Mouse (Mus musculus) embryonic facial prominence, embryonic 15.5 days (tissue): ENCODE data around the gene Gm28043. TPM values are rescaled to one million over a fixed set of nuclear protein-coding genes. Genes with fewer than 3 reads are reported as not detected.
A peak's percentile ranks its signal among the peaks of the same experiment; 100 is the strongest.

Source experiments
- ATAC-seq: fragments of 200-750 bp; cut with Nextera tagmentation; 2 replicates; pipeline ENCODE4 v1.8.0; 2017; ENCODE audit warnings: low read depth, moderate TSS enrichment; ENCODE audit not compliant: insufficient number of reproducible peaks, low FRiP score, low TSS enrichment
- H3K27ac ChIP-seq: fragments of 300-500 bp; sonication (generic); replicated peaks from 2 replicates; pipeline ENCODE4 v1.5.1; 2015; ENCODE audit warnings: mild to moderate bottlenecking, inconsistent platforms
- H3K27me3 ChIP-seq: fragments of 300-500 bp; sonication (generic); 2 replicates; pipeline ENCODE4 v1.6.1; 2015; ENCODE audit warnings: inconsistent platforms
- H3K36me3 ChIP-seq: fragments of 300-500 bp; sonication (generic); 2 replicates; pipeline ENCODE4 v1.6.1; 2015; ENCODE audit warnings: mild to moderate bottlenecking, inconsistent platforms
- H3K4me1 ChIP-seq: fragments of 300-500 bp; sonication (generic); 2 replicates; pipeline ENCODE4 v1.6.1; 2015; ENCODE audit warnings: inconsistent platforms
- H3K4me2 ChIP-seq: fragments of 300-500 bp; sonication (generic); replicated peaks from 2 replicates; pipeline ENCODE4 v1.6.1; 2015; ENCODE audit warnings: mild to moderate bottlenecking, inconsistent platforms
- H3K4me3 ChIP-seq: fragments of 300-500 bp; sonication (generic); replicated peaks from 2 replicates; pipeline ENCODE4 v1.5.1; 2015; ENCODE audit warnings: mild to moderate bottlenecking, inconsistent platforms
- H3K9ac ChIP-seq: fragments of 300-500 bp; sonication (generic); 2 replicates; pipeline ENCODE4 v1.6.1; 2015; ENCODE audit warnings: inconsistent platforms
- H3K9me3 ChIP-seq: fragments of 300-500 bp; sonication (generic); replicated peaks from 2 replicates; pipeline ENCODE4 v1.6.1; 2016; ENCODE audit warnings: inconsistent platforms
- WGBS: fragments of 180-500 bp; shearing (Covaris S2); methylation state at CpG from one replicate; pipeline ENCODE4 v1.1.7; 2015; 5-methylcytosine and 5-hydroxymethylcytosine counted together
- polyA plus RNA-seq: library from polyadenylated mRNA; unstranded; fragments of >200 nt; fragmentation: Nextera tagmentation; extraction: Ambion mirVana; gene quantifications from 2 replicates; pipeline ENCODE4 v1.2.1, GENCODE M21; 2015

Gene Gm28043
- polyA plus RNA-seq, 1 experiment from 2014 or later, result 2.4 TPM

DNA sequence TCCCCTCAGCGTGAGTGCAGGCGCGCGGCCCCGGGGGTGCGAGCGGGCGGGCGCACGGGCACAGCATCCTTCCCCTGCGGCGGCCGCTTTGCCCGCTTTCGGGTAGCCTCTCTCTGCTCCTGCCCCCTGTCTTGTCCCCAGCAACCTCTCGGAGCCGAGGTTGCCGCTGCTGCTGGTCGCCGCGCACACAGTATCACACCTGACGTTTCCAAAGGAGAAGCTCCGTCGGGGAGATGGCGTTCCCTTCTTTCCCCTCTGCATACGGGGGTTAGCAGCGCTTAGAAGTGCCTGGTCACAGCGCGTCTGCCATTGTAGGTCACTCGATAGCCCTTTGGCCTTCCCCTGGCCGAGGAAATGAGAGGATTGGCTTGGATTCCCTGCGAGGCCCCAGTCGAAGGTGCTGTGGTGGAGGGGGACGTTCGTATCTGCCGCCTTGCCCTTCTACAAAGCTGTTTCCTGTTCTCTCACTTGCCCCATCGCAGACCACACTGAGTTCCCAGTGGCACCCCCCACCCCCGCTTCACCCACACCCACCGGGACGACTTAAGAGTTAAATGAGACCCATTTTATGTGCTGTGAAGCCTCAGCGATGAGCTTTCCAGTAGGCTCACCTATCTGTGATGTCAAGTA lies 46.2 kb downstream of the Gm28043 start:
- peak overlapping the region; percentile 68 for H3K4me2 ChIP-seq
- peak overlapping the region; percentile 94 for H3K9ac ChIP-seq
- WGBS, result under 1% methylated on average over 41 of the region's 41 CpGs
- H3K4me1 ChIP-seq, result peaks cover 6% of the 10 kb centered on the region
- no peaks in the 10 kb centered on the region for H3K27me3 ChIP-seq
- H3K27ac ChIP-seq, result peak overlapping the region; percentile 90
- H3K9me3 ChIP-seq, result no peaks in the 10 kb centered on the region
- peaks cover 26% of the 10 kb centered on the region for H3K36me3 ChIP-seq
- ATAC-seq, result peak; percentile 74
- peak overlapping the region; percentile 98 for H3K4me3 ChIP-seq

DNA sequence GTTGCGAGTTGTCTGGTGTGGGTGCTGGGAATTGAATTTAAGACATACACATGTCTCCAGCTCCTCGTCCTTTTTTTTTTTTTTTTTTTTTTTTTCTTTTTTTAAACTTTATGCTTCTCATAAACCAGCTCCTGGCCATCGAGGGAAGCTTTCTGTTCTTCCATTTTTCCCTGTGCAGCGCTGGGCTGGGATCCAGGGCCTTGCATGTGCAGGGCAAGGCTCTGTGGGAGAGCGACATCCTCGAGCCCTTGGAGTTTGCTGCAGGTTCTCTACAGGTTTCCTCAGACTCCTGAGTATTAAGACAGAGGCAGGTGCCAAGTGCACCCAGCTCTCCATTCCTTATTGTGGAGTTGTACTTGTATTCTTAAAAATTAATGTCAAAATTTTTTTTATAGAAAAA lies 47.5 kb downstream of the Gm28043 start:
- Histone ChIP-seq H3K36me3 (peaks cover 31% of the 10 kb centered on the region), H3K4me1 (peaks cover 6% of the 10 kb centered on the region), H3K4me3 (no peak overlapping the region), H3K27me3 (no peaks in the 10 kb centered on the region), H3K9ac (no peak overlapping the region), H3K4me2 (no peak overlapping the region), H3K27ac (no peak overlapping the region), H3K9me3 (no peaks in the 10 kb centered on the region)
- ATAC-seq, result no peak
- 81% methylated on average over 6 of the region's 6 CpGs for WGBS

DNA sequence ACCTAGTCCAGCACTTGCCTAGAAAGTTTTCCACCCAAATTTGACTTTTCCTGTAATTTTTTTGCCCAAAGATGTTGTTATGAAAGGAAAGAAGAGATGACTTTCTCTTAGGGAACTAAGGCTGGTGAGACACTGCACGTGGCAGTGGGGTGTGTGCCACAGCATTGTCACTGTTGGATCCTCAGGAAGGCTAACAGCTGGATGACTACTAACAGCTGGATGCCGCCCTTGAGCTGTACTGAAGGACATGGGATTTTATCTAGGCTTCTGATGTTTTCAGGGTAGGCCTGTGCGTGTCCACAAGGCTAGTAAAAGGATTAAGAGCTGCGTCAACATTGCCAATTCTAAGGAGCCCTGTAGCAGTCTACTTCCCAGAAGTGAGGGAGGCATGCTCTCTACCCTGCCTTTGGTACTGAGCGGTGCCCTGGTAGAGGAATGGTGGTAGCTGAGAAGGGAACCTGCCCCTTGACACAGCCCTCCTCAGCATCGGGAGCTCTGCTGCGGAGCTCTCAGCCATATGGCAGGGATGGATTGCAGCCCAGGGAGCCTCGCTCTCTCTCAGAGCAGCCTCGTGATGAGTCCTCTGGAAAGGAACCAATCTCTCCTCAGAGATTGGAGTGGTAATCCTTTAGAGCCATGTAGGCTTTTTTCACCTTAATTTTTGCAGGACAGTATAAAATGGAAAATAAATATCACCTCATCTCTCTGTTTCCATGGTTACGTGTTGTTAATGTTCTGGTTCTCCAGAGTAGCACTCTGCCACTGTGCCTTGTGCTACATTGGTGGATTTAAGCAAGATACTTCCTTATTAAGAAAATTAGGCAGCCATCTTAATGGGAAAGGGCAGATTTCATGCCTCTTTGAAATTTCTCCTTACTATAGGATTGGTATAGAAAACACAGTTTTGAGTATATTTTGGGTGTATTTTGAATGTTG lies 53.6 kb downstream of the Gm28043 start:
- Histone ChIP-seq H3K27me3 (no peaks in the 10 kb centered on the region), H3K9me3 (no peaks in the 10 kb centered on the region), H3K27ac (no peak overlapping the region), H3K4me3 (no peak overlapping the region), H3K4me2 (no peak overlapping the region), H3K4me1 (0 out of 2 replicates have a peak, but pooled peaks cover 4% of the 10 kb centered on the region), H3K36me3 (peaks cover 57% of the 10 kb centered on the region), H3K9ac (no peak overlapping the region)
- WGBS, result 78% methylated on average over 10 of the region's 10 CpGs
- no peak for ATAC-seq

DNA sequence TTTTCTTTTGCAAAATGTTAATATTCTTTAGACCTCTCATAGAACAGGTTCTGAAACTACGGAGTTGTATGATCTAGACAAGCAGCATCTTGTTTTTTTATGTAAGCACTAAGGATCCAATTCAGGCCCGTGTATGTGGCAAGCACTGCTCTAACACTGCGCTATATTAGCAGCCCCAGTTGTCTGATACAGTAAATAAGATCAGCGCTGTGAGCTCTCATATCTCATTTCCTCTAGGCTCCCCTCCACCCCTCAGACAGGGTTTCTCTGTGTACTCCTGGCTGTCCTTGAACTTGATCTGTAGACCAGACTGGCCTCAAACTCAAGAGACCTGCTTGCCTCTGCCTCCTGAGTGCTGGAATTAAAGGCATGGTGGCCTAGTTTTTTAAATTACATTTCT lies 54.4 kb downstream of the Gm28043 start:
- WGBS, result 93% methylated on average over 4 of the region's 4 CpGs
- Histone ChIP-seq H3K4me2 (no peak overlapping the region), H3K36me3 (peaks cover 58% of the 10 kb centered on the region), H3K9me3 (no peaks in the 10 kb centered on the region), H3K4me1 (0 out of 2 replicates have a peak, but pooled peaks cover 4% of the 10 kb centered on the region), H3K27ac (no peak overlapping the region), H3K4me3 (no peak overlapping the region), H3K9ac (no peak overlapping the region), H3K27me3 (no peaks in the 10 kb centered on the region)
- ATAC-seq, result no peak

DNA sequence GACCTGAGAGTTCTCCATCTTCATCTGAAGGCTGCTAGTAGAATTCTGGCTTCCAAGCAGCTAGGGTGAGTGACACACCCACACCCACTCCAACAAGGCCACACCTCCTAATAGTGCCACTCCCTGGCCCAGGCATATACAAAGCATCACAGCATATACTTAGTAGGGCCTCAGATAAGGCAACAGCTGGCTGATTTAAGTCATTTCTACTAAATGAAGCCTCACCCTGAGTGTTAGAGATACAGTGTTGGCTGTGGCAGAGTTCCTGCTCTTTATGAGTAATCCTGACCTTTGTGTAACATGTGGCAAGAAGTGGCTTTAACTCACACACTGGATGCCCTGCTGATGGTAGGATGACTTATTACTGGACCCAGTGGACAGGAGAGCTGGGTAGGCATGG lies 55.3 kb downstream of the Gm28043 start:
- H3K9me3 ChIP-seq, result no peaks in the 10 kb centered on the region
- no peak overlapping the region for H3K4me2 ChIP-seq
- no peak for ATAC-seq
- peaks cover 57% of the 10 kb centered on the region for H3K36me3 ChIP-seq
- no peaks in the 10 kb centered on the region for H3K27me3 ChIP-seq
- no peak overlapping the region for H3K9ac ChIP-seq
- H3K4me3 ChIP-seq, result no peak overlapping the region
- H3K4me1 ChIP-seq, result 0 out of 2 replicates have a peak, but pooled peaks cover 4% of the 10 kb centered on the region
- no peak overlapping the region for H3K27ac ChIP-seq

DNA sequence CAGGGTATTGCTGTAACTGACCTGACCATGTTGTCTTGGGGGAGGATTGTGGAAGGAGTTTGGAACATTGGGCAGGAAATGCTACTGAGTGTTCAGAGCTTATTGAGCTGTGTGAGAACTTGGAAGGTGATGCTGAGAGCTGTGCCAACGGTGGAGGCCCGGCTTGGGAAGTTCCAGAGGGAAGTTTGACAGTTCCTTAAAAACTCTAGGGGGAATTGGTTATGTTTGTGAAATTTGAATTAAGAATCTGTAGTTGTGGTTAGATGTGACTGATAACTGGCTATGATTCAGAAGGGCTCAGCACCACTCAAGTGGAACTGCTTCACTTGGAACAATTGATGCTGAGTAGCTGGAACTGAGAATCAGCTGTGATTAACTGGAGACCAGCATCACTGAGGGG lies 56.3 kb downstream of the Gm28043 start:
- no peaks in the 10 kb centered on the region for H3K9me3 ChIP-seq
- no peak for ATAC-seq
- H3K4me1 ChIP-seq, result 0 out of 2 replicates have a peak, but pooled peaks cover 4% of the 10 kb centered on the region
- H3K4me2 ChIP-seq, result no peak overlapping the region
- no peak overlapping the region for H3K27ac ChIP-seq
- no peaks in the 10 kb centered on the region for H3K27me3 ChIP-seq
- H3K36me3 ChIP-seq, result peaks cover 59% of the 10 kb centered on the region
- H3K9ac ChIP-seq, result no peak overlapping the region
- 73% methylated on average over 2 of the region's 2 CpGs for WGBS
- no peak overlapping the region for H3K4me3 ChIP-seq

DNA sequence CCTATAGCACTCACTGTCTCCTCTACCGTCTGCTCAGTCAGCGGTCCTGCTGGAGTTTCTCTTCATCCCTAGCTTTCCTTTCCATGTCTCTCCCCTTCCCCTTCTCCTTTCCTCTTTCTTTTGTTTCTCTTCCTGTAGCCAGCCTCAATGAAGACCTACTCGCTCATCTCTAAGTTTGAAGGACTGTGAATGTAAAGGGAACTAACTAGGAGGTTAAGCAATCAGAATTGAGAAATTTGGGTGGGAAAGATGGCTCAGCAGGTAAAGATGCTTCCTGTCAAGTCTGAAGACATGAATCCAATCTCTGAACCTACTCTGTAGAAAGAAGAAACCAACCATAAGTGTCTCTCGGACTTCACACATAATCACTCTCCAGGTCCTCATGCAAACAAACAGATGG lies 58.6 kb downstream of the Gm28043 start:
- 95% methylated on average over 4 of the region's 4 CpGs for WGBS
- ATAC-seq, result no peak
- peaks cover 69% of the 10 kb centered on the region for H3K36me3 ChIP-seq

DNA sequence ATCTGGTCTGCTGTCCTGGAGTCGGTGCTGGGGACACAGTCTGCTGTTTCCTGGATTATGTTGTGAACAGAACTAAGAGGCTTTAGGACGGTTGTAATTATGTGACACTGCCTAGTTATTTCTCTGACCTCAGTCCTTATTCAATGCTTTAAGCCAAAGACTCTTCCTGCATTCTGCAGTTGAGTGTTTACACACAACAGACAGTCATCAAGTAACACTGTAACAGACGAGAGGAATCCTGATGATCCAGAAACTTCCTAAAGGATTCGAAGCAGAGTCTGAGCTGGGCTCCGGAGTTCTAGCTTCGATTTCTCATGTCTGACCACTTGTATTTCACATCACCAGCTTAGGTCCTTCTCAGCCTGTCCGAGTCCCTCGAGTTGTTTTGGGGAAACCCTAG lies 63.9 kb downstream of the Gm28043 start:
- Histone ChIP-seq H3K27ac (no peak overlapping the region), H3K4me2 (no peak overlapping the region), H3K27me3 (no peaks in the 10 kb centered on the region), H3K36me3 (peaks cover 89% of the 10 kb centered on the region), H3K9me3 (no peaks in the 10 kb centered on the region), H3K4me3 (no peak overlapping the region), H3K9ac (no peak overlapping the region), H3K4me1 (no peaks in the 10 kb centered on the region)
- 83% methylated on average over 8 of the region's 8 CpGs for WGBS
- ATAC-seq, result no peak

More for the DNA sequence above, 58.6 kb downstream of the Gm28043 start:
- no peak overlapping the region for H3K9ac ChIP-seq
- H3K4me2 ChIP-seq, result no peak overlapping the region
- H3K9me3 ChIP-seq, result no peaks in the 10 kb centered on the region
- H3K4me3 ChIP-seq, result no peak overlapping the region
- H3K27ac ChIP-seq, result no peak overlapping the region
- no peaks in the 10 kb centered on the region for H3K27me3 ChIP-seq
- 0 out of 2 replicates have a peak, but pooled peaks cover 4% of the 10 kb centered on the region for H3K4me1 ChIP-seq

DNA sequence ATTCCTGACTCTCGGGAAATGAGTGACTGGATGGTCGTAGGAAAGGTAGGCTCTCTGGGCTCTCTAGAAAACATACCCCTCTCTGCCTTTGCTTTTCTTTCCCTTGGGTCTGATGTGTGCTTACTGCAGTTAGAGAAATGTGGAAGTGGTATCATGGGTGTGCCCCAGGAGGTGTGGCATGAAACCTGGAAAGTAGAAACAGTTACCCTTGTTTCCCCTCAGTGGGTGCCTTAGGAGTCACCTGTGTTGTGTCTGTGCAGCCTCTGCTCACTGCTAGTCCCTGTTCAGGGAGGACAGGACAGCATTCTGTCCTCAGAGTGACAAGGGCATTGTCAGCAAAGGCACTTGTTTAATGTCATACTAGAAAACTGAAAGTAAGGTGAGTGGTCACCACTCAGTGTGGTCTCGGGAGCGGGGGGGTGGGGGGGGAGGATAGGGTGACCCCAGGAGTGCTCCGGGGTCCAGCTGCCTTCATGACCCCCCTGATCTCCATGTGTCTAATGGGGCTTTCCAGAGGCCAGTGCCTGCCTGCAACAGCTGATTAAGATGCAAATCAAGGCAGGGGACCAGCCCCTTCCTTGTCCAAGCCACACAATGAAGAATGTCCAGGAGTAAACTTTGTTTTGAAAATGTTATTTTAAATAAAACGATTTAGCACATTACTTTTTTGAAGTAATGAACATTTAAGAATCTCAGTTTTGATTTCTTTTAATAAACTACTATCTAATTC lies 64.5 kb downstream of the Gm28043 start:
- no peak for ATAC-seq
- H3K4me1 ChIP-seq, result no peaks in the 10 kb centered on the region
- no peak overlapping the region for H3K4me2 ChIP-seq
- H3K36me3 ChIP-seq, result peaks cover 90% of the 10 kb centered on the region
- 84% methylated on average over 6 of the region's 6 CpGs for WGBS
- H3K4me3 ChIP-seq, result no peak overlapping the region
- H3K9ac ChIP-seq, result no peak overlapping the region
- no peaks in the 10 kb centered on the region for H3K9me3 ChIP-seq
- H3K27me3 ChIP-seq, result no peaks in the 10 kb centered on the region
- no peak overlapping the region for H3K27ac ChIP-seq

DNA sequence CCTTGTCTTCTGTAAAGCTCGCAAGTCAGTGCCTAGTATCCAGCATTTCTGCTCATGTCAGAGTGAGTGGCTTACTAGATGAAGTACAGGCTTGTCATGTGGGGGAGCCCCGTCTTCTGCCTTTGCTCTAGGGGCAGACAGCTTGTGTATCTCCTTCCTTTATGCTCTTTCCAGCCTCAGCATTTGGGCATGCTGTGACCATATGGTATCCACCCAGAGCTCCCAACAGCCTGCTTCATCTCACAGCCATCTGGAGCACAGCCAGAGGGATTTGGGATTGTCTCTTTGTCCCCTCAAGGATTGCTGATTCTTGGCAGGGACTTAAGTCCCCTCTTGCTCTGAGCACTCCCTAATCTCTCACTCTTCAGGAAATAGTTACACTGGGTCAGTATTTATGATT lies 65.5 kb downstream of the Gm28043 start:
- no peaks in the 10 kb centered on the region for H3K27me3 ChIP-seq
- 68% methylated on average over 2 of the region's 2 CpGs for WGBS
- H3K9ac ChIP-seq, result no peak overlapping the region
- H3K4me2 ChIP-seq, result no peak overlapping the region
- H3K27ac ChIP-seq, result peak overlapping the region; percentile 35; the same call in 1 of the 2 replicates
- no peaks in the 10 kb centered on the region for H3K9me3 ChIP-seq
- peaks cover 90% of the 10 kb centered on the region for H3K36me3 ChIP-seq
- ATAC-seq, result no peak
- no peaks in the 10 kb centered on the region for H3K4me1 ChIP-seq
- no peak overlapping the region for H3K4me3 ChIP-seq

DNA sequence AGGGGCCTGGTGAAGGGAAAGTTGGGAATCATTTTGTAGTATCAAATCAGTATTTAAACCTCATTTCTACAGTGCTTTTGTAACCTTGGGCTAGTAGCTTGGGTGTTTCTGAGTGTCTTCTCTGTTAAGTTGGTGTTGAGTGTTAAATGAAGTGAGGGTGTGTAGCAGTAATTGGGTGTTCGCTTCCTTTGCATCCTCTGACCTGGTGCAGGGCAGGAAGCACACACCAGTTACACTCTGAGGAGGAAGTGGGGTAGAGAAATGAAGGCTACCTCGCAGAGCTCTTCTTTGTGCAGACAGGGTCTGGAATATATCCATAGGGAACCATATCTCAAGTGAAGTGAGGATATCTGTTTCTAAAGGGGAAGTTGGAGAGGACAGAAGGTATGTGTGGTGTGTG lies 66.2 kb downstream of the Gm28043 start:
- Histone ChIP-seq H3K4me3 (no peak overlapping the region), H3K36me3 (peaks cover 90% of the 10 kb centered on the region), H3K27ac (peak overlapping the region; percentile 35; the same call in 1 of the 2 replicates), H3K27me3 (no peaks in the 10 kb centered on the region), H3K9me3 (no peaks in the 10 kb centered on the region), H3K4me2 (no peak overlapping the region), H3K4me1 (no peaks in the 10 kb centered on the region), H3K9ac (no peak overlapping the region)
- no peak for ATAC-seq
- WGBS, result 84% methylated on average over 2 of the region's 2 CpGs
